Mouse (Mus musculus) forebrain, embryonic 16.5 days (tissue): ENCODE data around the gene Gabrp. TPM values are rescaled to one million over a fixed set of nuclear protein-coding genes. Genes with fewer than 3 reads are reported as not detected.

Source experiments
- ATAC-seq: fragments of 200-750 bp; cut with Nextera tagmentation; 2 replicates; pipeline ENCODE4 v1.8.0; 2017; ENCODE audit warnings: mild to moderate bottlenecking, moderate library complexity
- H3K27ac ChIP-seq: fragments of 300-500 bp; sonication (generic); 2 replicates; pipeline ENCODE4 v1.5.1; 2014; ENCODE audit warnings: low read length, control low read depth
- H3K27me3 ChIP-seq: fragments of 300-500 bp; sonication (generic); replicated peaks from 2 replicates; pipeline ENCODE4 v1.6.1; 2014; ENCODE audit warnings: low read length; ENCODE audit not compliant: control insufficient read depth, insufficient read depth
- H3K36me3 ChIP-seq: fragments of 300-500 bp; sonication (generic); 2 replicates; pipeline ENCODE4 v1.6.1; 2014; ENCODE audit not compliant: control insufficient read depth, insufficient read depth
- H3K4me1 ChIP-seq: fragments of 300-500 bp; sonication (generic); replicated peaks from 2 replicates; pipeline ENCODE4 v1.6.1; 2014; ENCODE audit warnings: low read length; ENCODE audit not compliant: control insufficient read depth, insufficient read depth
- H3K4me2 ChIP-seq: fragments of 300-500 bp; sonication (generic); 2 replicates; pipeline ENCODE4 v1.6.1; 2014; ENCODE audit warnings: mild to moderate bottlenecking, low read length, control low read depth
- H3K4me3 ChIP-seq: fragments of 300-500 bp; sonication (generic); replicated peaks from 2 replicates; pipeline ENCODE4 v1.5.1; 2014; ENCODE audit warnings: mild to moderate bottlenecking, low read length, control low read depth
- H3K9ac ChIP-seq: fragments of 300-500 bp; sonication (generic); replicated peaks from 2 replicates; pipeline ENCODE4 v1.6.1; 2014; ENCODE audit warnings: low read depth, low read length, control low read depth
- H3K9me3 ChIP-seq: fragments of 300-500 bp; sonication (generic); 2 replicates; pipeline ENCODE4 v1.6.1; 2016; ENCODE audit warnings: low read length; ENCODE audit not compliant: control insufficient read depth
- WGBS: fragments of 180-500 bp; shearing (Covaris S2); extraction: QIAGEN DNeasy Blood & Tissue Kit; methylation state at CpG from one replicate; pipeline ENCODE4 v1.1.7; 2014; 5-methylcytosine and 5-hydroxymethylcytosine counted together
- polyA plus RNA-seq: library from polyadenylated mRNA; unstranded; fragments of >200 nt; fragmentation: Nextera tagmentation; extraction: Ambion mirVana; gene quantifications from 2 replicates; pipeline ENCODE4 v1.2.1, GENCODE M21; 2015

The Gabrp gene
- polyA plus RNA-seq, 1 experiment from 2014 or later = not detected

DNA sequence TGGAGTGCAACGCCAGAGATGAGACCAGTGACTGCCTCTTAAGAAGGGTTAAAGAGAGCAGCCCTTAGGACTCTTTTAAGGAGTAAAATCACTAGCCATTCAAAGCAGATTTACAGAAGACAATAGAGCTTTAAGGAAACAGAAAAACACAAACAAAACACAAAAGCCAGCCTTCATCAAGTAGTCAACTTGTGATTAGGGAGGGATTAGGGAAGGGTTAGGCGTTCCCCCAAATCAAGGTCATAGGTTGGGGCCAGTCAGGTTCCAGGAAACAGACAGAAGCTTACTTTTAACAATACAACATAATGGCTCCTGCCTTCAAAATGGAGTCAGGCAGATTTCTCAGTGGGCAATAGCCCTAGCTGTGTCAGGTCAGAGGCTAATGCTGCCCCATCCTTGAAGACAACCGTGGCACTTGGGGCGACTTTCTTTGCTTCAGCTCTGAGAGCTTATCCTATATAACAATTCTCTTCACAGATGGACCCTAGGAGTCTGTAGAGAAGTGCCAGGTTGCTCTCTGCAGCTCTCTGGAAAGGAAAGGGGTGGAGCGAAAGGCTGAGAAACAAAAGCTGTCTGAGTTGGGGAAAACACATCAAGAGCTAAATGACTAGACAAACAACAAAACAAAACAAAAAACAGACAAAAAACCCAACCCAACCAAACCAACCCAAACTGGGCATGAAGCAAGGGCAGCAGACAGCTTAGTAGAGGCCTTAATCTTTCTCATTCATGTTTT is 41.2 kb downstream of the Gabrp start:
- Histone ChIP-seq H3K4me1 (no peaks in the 10 kb centered on the region), H3K4me3 (no peak overlapping the region), H3K9me3 (no peaks in the 10 kb centered on the region), H3K36me3 (no peaks in the 10 kb centered on the region), H3K27me3 (no peaks in the 10 kb centered on the region), H3K27ac (no peak overlapping the region), H3K4me2 (no peak overlapping the region), H3K9ac (no peak overlapping the region)
- no peak for ATAC-seq
- 38% methylated on average over 5 of the region's 5 CpGs for WGBS

DNA sequence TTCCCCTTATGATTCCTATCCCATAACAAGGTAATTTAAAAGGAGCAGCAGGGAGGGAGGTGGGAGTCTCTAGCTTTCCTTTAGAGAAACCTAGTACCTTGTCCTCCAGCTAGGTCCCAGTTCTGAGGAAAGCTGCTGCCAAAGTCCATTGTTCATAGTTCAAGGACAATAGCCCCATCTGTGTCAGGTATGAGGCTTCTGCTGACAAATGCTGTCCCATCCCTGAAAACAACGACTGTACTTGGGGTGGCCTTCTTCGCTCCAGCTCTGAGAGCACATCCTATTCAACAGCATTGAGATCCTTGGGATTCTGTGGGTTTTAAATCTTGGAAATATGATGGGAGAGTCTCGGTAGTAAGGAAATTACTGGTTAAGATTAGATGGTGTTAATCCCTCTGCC is 42.1 kb downstream of the Gabrp start:
- Histone ChIP-seq H3K9me3 (no peaks in the 10 kb centered on the region), H3K4me2 (no peak overlapping the region), H3K27me3 (no peaks in the 10 kb centered on the region), H3K36me3 (no peaks in the 10 kb centered on the region), H3K27ac (no peak overlapping the region), H3K9ac (no peak overlapping the region), H3K4me1 (no peaks in the 10 kb centered on the region), H3K4me3 (no peak overlapping the region)
- ATAC-seq = no peak
- WGBS = 93% methylated on average over 3 of the region's 3 CpGs

DNA sequence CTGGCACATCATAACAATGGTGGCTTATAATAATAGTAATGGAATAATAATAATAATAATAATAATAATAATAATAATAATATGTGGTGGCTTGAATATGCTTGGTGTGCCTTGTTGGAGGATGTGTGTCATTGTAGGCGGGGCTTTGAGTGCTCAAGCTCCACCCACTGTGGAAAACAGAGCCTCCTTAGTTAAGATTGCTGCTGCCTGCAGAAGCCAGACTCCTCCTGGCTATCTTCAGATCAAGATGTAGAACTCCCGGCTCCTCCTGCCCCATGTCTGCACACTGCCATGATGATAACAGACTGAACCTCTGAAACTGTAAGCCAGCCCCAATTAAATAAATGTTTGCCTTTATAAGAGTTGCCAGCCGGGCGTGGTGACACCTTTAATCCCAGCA is 44.2 kb downstream of the Gabrp start:
- H3K4me1 ChIP-seq = no peaks in the 10 kb centered on the region
- no peaks in the 10 kb centered on the region for H3K27me3 ChIP-seq
- no peak overlapping the region for H3K4me3 ChIP-seq
- no peaks in the 10 kb centered on the region for H3K9me3 ChIP-seq
- H3K4me2 ChIP-seq = no peak overlapping the region
- H3K36me3 ChIP-seq = no peaks in the 10 kb centered on the region
- H3K9ac ChIP-seq = no peak overlapping the region
- WGBS = 93% methylated on average over 4 of the region's 4 CpGs
- no peak for ATAC-seq
- no peak overlapping the region for H3K27ac ChIP-seq

GRCm38 (mm10) chr11:33533577-33533976 is 45.2 kb downstream of the Gabrp start:
- no peak for ATAC-seq
- Histone ChIP-seq H3K27me3 (no peaks in the 10 kb centered on the region), H3K9ac (no peak overlapping the region), H3K27ac (no peak overlapping the region), H3K4me3 (no peak overlapping the region), H3K4me2 (no peak overlapping the region), H3K4me1 (no peaks in the 10 kb centered on the region), H3K9me3 (no peaks in the 10 kb centered on the region), H3K36me3 (no peaks in the 10 kb centered on the region)
- WGBS = 68% methylated on average over 3 of the region's 3 CpGs

GRCm38 (mm10) chr11:33529576-33529975 is 49.2 kb downstream of the Gabrp start:
- 75% methylated on average over 2 of the region's 2 CpGs for WGBS
- no peak overlapping the region for H3K9ac ChIP-seq
- no peak for ATAC-seq

GRCm38 (mm10) chr11:33513376-33513991 is 65.3 kb downstream of the Gabrp start, which contains the start of gene Ranbp17:
TSS of gene Ranbp17 (minus strand) at chr11:33513746.
- peak within 1 kb of the TSS; percentile 61 for H3K4me3 ChIP-seq
- no peaks in the 10 kb centered on the region for H3K27me3 ChIP-seq
- H3K9me3 ChIP-seq = no peaks in the 10 kb centered on the region
- WGBS = 2% methylated on average over 50 of the region's 72 CpGs
- peak; percentile 90 for ATAC-seq
- peak within 1 kb of the TSS; percentile 75 for H3K4me2 ChIP-seq
- H3K9ac ChIP-seq = peak within 1 kb of the TSS; percentile 70
- H3K36me3 ChIP-seq = no peaks in the 10 kb centered on the region
- H3K4me1 ChIP-seq = peaks cover 4% of the 10 kb centered on the region; the same call in 1 of the 2 replicates
- H3K27ac ChIP-seq = peak within 1 kb of the TSS; percentile 72

More at GRCm38 (mm10) chr11:33529576-33529975, 49.2 kb downstream of the Gabrp start:
- Histone ChIP-seq H3K4me1 (no peaks in the 10 kb centered on the region), H3K36me3 (no peaks in the 10 kb centered on the region), H3K27me3 (no peaks in the 10 kb centered on the region), H3K9me3 (no peaks in the 10 kb centered on the region), H3K4me2 (no peak overlapping the region), H3K27ac (no peak overlapping the region), H3K4me3 (no peak overlapping the region)

- Histone ChIP-seq H3K4me2 (peak overlapping the region; percentile 75), H3K4me3 (peak overlapping the region; percentile 61), H3K27ac (peak overlapping the region; percentile 72), H3K9ac (peak overlapping the region; percentile 70), H3K36me3 (no peaks in the 10 kb centered on the region), H3K9me3 (no peaks in the 10 kb centered on the region), H3K4me1 (peaks cover 4% of the 10 kb centered on the region; the same call in 1 of the 2 replicates), H3K27me3 (no peaks in the 10 kb centered on the region)
- WGBS = 0% methylated on average over 43 of the region's 43 CpGs
- peak; percentile 86 for ATAC-seq
Measured at GRCm38 (mm10) chr11:33512854-33513375, 65.8 kb downstream of the Gabrp start.

GRCm38 (mm10) chr11:33509401-33509800 is 69.4 kb downstream of the Gabrp start:
- Histone ChIP-seq H3K9ac (no peak overlapping the region), H3K36me3 (no peaks in the 10 kb centered on the region), H3K4me1 (peaks cover 4% of the 10 kb centered on the region; the same call in 1 of the 2 replicates), H3K9me3 (no peaks in the 10 kb centered on the region), H3K27ac (no peak overlapping the region), H3K27me3 (no peaks in the 10 kb centered on the region), H3K4me3 (no peak overlapping the region), H3K4me2 (no peak overlapping the region)
- ATAC-seq = no peak
